Mouse (Mus musculus) cerebellum, adult (tissue): ENCODE measurements around the gene Gjd3.

Experiments used
- ATAC-seq: cut with Nextera tagmentation; 2 replicates; pipeline ENCODE4 v1.9.2; 2017; ENCODE audit warnings: mild to moderate bottlenecking, moderate library complexity, mixed read lengths; ENCODE audit not compliant: insufficient number of reproducible peaks, low FRiP score, low TSS enrichment

The Gjd3 gene

GRCm38 (mm10) chr11:98964616-98965415, 18.0 kb downstream of the Gjd3 start:
- no peak for ATAC-seq

DNA sequence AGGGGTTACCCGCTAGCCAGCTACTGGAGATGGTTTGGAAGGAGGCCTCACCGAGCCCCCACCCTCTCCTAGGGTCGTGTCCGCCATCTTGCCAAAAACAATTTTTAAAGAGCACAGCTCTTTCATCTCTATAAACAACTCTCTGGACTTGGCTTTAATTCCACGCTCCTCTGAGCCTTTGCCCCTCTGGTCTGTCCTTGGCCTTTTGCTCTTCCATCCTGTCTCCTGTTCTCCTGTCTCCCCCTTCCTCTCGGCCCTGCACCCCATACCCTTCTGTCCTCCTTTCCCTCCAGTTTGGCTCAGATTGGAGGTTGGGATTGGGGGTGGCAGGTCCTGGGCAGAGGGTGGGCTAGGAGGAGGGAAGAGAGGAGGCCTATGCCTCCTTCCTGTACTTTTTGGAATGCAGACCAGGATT, 18.6 kb downstream of the Gjd3 start:
- ATAC-seq, result no peak

- no peak for ATAC-seq
Observed at GRCm38 (mm10) chr11:98963191-98964021, 19.4 kb downstream of the Gjd3 start.

GRCm38 (mm10) chr11:98962421-98963095, 20.3 kb downstream of the Gjd3 start:
- ATAC-seq, result no peak

GRCm38 (mm10) chr11:98961766-98962165, 21.1 kb downstream of the Gjd3 start:
- no peak for ATAC-seq

DNA sequence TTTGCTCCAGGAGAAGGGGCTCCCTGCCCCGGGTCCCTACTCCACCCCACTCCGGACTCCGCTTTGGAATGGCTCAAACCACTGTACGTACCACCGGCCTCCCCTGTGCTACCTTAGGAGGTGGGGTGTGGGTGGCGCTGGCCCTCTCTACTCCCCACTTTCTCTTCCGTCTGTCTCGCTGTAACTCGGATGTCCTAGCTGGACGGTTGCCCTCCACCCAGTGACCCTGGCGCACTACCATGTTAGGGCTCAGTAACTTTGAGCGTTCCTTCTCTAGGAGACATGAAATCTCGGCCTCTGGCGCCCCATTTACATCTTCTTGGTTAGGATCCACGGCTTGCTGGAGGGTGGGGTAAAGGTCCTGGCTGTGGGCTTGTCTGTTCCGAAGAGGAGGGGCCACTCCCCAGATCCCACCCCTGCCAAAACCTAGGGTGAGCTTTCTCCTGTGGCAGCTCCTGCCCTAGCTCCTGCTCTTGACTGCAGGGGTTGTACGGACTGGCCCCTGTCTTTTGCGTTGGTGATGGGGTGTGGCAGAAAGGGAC, 21.7 kb downstream of the Gjd3 start:
- ATAC-seq, result no peak

DNA sequence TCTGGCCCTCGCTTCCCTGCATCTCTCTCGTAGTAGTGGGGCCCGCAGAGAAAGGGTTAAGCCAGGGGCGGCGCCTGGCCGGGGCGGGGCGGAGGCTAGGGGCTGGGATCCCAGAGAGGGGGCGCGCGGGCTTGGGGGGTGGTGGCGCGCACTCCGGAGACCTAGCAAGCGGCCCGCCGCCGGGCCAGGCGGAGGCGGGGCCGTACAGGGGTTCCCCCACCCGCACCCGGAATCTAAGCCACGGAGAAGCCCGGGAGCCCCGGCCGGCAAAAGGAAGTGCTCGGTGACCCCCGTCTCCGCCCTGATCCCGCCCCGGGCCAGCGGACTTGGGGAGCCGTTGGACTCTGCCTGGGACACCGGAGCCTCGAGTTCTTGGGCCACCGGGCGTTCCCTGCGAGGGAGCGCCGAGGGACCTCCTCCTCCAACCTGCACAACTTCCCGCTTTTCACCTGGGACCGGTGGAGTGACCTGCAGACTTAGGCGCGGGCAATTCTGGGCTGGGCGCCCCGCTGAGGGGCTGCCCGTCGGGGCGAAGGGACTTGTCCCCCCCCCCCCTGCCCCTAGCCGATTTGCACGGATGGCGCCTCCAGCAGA, 22.4 kb downstream of the Gjd3 start:
- ATAC-seq, result no peak

- no peak for ATAC-seq
Observed at GRCm38 (mm10) chr11:98959437-98960312, 23.1 kb downstream of the Gjd3 start.

DNA sequence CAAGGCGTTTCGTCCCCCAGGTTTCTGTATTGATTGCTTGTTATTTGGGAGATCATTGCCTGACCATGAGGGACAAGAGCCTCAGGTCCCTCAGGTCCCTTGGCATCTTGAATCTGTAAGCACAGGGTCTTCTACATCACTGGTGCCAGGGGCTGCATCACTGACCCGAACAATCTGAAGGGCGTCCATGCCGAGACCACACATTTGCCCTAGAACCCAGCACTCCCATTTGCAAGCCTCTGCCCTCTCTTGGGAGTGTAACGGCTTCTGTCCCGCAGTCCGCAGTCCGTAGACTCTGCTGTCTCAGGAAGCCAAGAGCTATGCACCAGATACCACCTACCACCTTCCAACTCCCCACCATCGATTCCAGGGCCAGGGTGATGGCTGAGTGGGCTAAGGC, 26.5 kb downstream of the Gjd3 start:
- ATAC-seq, result no peak

GRCm38 (mm10) chr11:98955707-98956235, 27.0 kb downstream of the Gjd3 start:
- ATAC-seq, result no peak

GRCm38 (mm10) chr11:98954801-98955706, 27.8 kb downstream of the Gjd3 start:
- no peak for ATAC-seq

GRCm38 (mm10) chr11:98954373-98954772, 28.4 kb downstream of the Gjd3 start:
- ATAC-seq, result no peak

DNA sequence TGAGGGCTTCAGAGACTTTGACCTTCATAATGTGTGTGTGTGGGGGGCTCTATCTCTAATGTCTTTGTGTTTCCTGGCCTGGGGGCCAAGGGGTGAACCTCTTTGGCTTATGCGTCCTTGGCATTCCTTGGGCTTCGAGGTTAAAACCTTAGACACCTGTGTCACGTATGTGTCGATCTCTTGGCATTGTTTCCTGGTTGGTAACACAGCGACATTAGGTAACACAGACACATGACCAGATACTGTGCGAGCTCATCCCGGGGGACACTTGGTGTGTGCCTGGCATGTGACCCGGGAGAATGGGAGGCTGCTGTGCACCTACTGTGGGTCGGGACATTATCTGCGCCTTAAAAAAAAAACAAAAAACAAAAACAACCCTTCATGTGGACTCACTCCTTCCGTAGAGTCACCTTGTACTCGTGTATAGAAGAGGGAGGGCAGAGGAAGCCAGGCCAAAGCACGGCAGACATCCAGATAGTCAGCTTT, 28.9 kb downstream of the Gjd3 start:
- ATAC-seq, result no peak

GRCm38 (mm10) chr11:98953361-98953760, 29.5 kb downstream of the Gjd3 start:
- no peak for ATAC-seq

DNA sequence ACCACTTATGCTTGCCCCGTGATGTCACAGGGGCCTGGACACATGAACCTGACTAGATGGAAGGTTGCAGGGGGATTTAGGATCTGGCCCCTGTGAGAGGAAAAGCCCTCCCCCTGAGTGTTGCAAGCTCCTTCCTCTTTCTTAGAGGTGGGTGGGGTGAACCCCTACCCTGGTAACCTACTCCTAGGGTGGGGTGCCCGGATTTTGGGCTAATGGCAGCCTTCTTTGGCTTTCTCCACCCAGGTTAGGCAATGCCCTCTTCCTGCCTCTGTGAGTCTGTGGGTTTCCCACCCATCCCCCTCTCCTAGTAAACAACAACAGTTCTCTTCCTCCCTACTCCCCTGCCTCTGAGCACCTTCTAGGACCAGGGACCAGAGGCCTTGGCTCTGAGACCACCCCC, 30.1 kb downstream of the Gjd3 start:
- no peak for ATAC-seq

DNA sequence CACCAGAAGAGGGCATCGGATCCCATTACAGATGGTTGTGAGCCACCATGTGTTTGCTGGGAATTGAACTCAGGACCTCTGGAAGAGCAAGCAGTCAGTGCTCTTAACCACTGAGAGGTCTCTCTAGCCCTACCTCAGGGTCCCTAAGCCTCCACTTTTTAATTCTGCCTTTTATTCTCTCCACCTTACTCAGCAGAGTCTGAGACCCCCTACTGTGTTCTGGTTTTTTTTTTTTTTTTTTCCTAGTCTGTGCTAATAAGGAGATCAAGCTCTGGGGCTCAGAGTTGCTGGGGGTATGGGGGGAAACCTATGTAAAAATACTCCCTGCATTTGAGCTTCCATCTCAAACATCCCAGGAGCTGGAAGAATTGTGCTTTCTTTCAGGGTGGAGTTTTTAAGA, 30.7 kb downstream of the Gjd3 start:
- no peak for ATAC-seq

- ATAC-seq, result peak; percentile 56; the same call in 1 of the 2 replicates
Observed at GRCm38 (mm10) chr11:98951026-98951906, 31.6 kb downstream of the Gjd3 start.
